ENCODE assay signal across 16 mouse cellular contexts in the genomic region with DNA sequence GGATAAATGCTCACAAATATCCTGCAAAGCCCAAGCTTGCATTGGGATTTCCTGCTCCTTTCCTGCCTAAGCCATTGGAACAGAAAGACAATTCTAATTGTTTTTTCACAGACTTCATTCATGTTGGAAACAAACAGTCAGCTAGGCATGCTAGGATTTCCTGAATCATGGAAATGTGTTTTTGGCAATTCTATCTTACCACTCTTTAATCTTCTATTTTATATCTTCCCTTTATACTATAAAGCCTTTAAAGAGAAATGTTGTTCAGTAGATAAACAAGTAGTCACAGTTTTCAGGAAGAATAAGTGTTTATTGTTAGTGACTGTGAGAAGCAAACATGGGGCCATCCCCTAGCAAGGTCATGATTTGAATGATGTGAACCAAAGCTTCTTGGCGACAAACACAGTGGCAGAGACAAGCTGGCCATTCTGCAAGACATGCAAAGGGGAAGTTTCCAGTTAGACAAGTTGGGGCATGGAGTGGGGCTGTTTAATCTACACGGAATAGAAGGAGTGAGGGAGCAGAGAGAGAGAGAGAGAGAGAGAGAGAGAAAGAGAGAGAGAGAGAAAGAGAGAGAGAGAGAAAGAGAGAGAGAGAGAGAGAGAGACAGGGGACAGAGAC.
"Had no signal": no experiment of that assay in that cellular context is flagged by ENCODE, and none has a peak within 500 bp of the region (broad histone marks: within the 10 kb centered on the region; RNA-seq: fewer than 3 reads in every experiment).

No protein-coding gene starts in this region.

- DNase-seq: retina, postnatal 1 day; right cerebral cortex, adult 18-20 months; right cerebral cortex, postnatal 14 days; right cerebral cortex, postnatal 25 days; right cerebral cortex, postnatal 4 days; spleen, adult 18-20 months; thymus, adult 18-20 months; thymus, adult 2 months; thymus, postnatal 14 days; thymus, postnatal 25 days; thymus, postnatal 36 days; thymus, postnatal 4 days had no signal

- H3K27me3 ChIP-seq: neural tube, embryonic 13.5 days; neural tube, embryonic 15.5 days; stomach, embryonic 15.5 days had no signal

- H3K9ac ChIP-seq: neural tube, embryonic 13.5 days; neural tube, embryonic 15.5 days; stomach, embryonic 15.5 days had no signal

- H3K4me3 ChIP-seq: neural tube, embryonic 13.5 days; neural tube, embryonic 15.5 days; stomach, embryonic 15.5 days had no signal

- H3K4me1 ChIP-seq: neural tube, embryonic 13.5 days; neural tube, embryonic 15.5 days; stomach, embryonic 15.5 days had no signal

- H3K27ac ChIP-seq: neural tube, embryonic 13.5 days; neural tube, embryonic 15.5 days; stomach, embryonic 15.5 days; stomach, postnatal 0 days had no signal

- H3K9me3 ChIP-seq: neural tube, embryonic 13.5 days; neural tube, embryonic 15.5 days; stomach, embryonic 15.5 days had no signal

- H3K4me2 ChIP-seq: neural tube, embryonic 13.5 days; neural tube, embryonic 15.5 days; stomach, embryonic 15.5 days had no signal

- H3K36me3 ChIP-seq: neural tube, embryonic 13.5 days; neural tube, embryonic 15.5 days; stomach, embryonic 15.5 days had no signal
